Mouse (Mus musculus) brain, embryonic 14.5 days (tissue): ENCODE data around the gene Nudt15. TPM values are rescaled to one million over a fixed set of nuclear protein-coding genes. Genes with fewer than 3 reads are reported as not detected.
"Not testable (repeated sequence)": the region's sequence is repeated elsewhere in the genome, so short reads cannot be mapped to it uniquely, and the experiment has no call there.

Experiments
- DNase-seq: peaks from one replicate; pipeline ENCODE4 v3.0.0-alpha.2; 2011; ENCODE audit warnings: low read depth
- CTCF ChIP-seq: fragments of 200-500 bp; IDR thresholded peaks from 2 replicates; pipeline ENCODE4 v1.5.1; 2012; ENCODE audit warnings: inconsistent platforms, mild to moderate bottlenecking, moderate library complexity, borderline replicate concordance; ENCODE audit not compliant: insufficient read depth, insufficient read length; ENCODE audit errors: extremely low read depth
- POLR2A ChIP-seq: fragments of 200-500 bp; IDR thresholded peaks from 2 replicates; pipeline ENCODE4 v1.6.1; 2012; ENCODE audit warnings: mild to moderate bottlenecking, inconsistent platforms, borderline replicate concordance; ENCODE audit not compliant: poor library complexity, insufficient read depth, insufficient read length, severe bottlenecking; ENCODE audit errors: extremely low read depth
- polyA plus RNA-seq: library from polyadenylated mRNA; depleted of rRNA; stranded (reverse); fragments of >200 nt; gene quantifications from 2 replicates; pipeline ENCODE4 v1.2.3, GENCODE M21; 2012

The Nudt15 gene
- polyA plus RNA-seq, 1 experiment = 4.8 TPM

DNA sequence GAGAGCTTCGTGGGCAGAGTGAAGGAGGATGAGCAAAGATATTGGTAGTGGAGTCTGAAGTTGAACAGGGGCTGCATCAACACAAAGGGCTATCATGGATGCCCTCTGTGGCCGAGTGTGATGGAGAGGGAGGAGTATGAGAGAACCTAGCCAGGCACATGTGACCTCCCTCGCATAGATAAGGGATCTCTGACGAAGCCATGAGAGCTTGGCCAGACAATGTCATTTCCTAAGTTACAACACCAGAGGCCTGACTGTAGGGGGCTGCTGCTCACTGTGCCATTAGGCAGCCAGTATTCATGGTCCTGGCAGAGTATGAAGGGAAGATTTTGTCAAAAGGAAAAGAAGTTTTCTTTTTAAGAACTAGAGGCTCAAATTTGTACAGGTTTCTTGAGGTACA, 1.0 kb downstream of the Nudt15 start:
- no peak for TF ChIP-seq CTCF
- no peak for TF ChIP-seq POLR2A
- DNase-seq = no peak

DNA sequence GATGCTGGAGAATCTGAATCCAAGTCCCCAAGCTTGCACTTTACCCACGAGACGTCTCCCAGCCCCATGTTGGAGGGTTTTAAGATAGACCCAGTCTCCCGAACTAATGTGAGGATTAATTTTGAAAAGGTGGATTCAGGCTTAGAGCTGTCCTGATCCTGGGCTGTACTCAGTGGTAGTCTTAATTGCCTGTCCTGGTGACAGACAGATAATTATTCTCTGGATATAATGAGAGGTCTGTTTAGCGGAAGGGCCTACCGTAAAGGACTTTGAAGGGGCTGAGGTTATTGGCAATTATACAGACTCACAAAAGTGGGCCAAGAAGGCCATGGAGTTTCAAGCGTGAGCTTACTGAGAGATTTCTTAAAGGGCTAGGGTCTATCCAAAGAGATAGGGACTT, 4.3 kb downstream of the Nudt15 start:
- DNase-seq = peak; percentile 81
- TF ChIP-seq CTCF (no peak), POLR2A (no peak)

DNA sequence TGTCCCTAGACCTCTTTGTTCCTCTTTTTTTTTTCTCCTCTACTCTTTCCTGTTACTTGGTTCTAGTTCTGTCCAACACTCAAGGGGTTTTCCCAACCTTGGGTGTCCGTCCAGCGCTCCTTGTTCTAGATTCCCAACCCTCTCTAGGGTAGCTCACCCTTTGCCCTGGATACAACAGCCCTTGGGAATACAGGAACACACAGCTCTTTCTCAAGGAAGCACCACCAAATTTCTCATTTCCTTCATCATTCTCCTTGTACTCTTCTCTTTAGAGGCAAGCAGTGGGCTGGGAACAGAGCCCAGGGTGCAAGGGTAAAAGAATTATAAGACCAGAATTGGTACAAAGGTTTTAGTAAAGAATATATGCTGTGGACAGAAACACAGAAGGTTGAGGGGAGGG, 12.4 kb downstream of the Nudt15 start:
- no peak for DNase-seq
- TF ChIP-seq POLR2A (no peak), CTCF (no peak)

DNA sequence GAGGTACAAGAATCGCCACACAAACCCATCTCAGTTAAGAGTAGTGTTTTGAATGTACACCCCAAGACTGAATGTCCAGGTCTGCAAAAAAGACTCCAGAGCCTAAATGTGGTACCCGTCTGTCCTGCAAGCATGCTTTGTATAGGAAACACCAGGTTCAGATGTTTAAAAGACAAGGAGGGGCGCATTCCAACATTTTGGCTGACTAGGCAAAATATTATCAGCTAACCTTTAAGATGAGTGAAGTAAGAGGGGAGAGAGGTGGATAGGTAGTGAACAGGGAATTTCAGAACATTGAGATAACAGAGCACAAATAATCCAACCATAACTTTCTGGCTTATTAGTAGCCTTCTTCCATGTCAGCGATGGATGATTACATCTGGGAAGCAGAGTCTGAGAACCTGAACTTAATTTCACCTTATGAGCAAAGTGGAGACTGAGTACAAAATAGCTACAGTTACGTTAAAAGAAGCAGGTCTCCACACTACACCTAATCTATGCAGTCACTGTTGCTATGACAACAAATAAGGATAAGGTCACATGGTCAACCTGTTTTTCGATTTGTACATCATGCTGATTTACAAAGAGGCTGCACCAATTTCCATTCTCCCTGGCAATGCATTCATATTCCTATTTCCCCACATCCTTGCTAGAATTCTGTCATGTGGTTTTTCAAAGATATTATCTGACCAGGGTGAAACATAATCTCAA, 14.1 kb downstream of the Nudt15 start:
- peak; percentile 51 for DNase-seq
- TF ChIP-seq POLR2A (no peak), CTCF (no peak)

DNA sequence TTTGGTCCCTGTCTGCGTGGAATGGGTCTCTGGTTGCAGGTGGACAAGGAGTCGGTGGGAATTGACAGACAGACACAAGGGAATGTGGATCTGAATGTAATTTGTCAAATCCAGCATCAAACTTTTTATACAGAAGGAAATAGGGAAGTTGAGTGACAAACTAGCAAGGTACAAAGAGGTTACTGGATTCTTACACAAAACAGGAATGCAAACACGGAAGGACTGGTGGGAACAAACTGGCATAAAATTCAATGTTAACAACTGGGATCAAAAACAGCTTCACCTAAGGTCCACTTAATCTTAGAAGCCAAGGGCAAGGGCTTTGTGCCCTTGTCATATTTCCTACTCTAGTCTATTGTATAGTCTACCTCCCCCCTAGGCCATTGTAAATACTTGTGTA, 19.4 kb downstream of the Nudt15 start:
- not testable (repeated sequence) for DNase-seq

DNA sequence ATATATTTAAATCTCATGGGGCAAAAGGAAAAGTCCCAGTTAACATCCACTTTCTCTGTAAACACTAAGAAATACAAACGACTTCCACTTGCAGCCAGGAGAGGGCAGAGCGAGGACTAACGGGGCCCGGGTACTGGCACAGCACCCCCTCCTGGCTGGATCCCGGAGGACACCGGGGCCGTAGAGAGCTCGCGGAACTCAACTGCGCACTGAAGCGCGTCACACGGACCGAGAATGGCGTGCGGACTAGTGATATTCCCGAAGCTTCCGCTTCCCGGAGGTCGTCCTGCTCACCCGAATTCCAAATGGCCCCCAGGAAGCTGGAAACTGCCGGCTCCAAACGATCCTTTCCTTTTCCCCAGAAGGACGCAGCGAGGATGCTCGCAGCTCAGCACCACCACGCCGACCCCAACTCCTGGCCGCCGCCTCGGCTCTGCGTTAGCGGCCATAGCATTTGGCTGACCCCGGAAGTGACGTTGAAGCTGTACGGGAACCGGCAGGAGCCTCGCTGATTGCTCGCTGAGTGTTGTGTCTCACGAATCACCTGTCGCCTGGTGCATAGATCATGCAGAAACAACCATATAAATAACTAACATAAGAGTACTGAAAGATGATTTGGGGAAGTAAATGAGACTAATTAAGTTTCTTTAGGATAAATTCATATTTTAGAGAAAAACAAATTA, 23.1 kb downstream of the Nudt15 start, which contains the start of gene Sucla2:
Gene Sucla2, plus strand, starts transcription at position 554 of the 683 bp plus-strand sequence.
- peak; percentile 99 for DNase-seq
- TF ChIP-seq POLR2A (no peak), CTCF (peak; percentile 100)

DNA sequence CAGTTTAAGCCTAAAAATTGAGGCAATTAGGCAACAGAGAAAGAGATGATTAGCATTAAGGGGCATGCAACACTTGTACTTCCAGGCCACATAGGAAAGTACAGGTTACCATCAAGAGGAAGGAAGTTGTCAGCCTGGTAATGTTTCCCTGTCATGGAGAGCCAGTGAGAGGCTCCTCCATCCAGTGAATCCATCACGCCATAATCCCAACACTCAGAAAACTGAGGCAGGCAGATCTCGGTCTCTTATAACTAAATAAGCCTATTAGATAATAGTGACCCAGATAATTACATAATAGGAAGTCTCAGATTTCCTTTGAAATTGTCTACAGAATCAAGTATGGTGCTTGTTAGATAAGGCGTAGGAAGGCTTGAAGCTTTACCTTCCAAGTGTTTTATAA, 23.9 kb downstream of the Nudt15 start:
- no peak for TF ChIP-seq CTCF
- TF ChIP-seq POLR2A = no peak

DNA sequence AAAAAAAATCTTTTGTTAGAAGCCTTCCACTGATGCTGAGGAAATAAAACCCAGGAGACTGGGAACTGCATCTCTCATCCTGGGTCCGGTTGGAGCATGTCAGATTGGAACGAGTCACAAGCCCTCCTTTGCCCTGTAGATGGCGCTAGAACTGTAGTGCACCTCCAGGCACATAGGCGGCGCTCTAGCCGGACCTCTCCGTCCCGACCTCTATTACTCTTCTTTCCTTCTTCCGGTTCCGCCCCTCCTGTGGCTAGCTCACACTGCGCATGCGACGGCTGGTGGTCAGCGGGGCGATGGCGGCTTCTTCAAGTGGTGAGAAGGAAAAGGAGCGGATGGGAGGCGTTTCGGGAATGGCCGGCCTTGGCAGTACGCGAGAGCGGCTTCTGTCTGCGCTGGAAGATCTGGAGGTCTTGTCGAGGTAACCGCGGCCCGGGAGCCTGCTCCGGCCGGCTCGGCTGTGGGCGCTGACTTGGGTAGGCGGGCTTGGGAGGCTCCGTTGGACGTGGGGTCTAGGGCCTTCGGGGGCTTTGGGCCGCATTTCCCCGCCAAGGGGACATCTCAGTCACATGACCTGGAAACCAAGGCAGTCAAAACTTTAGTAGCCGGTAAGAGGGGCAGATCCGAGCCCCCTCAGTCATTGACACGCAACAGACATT, 38.1 kb downstream of the Nudt15 start, which contains the start of gene Med4:
Gene Med4, plus strand, starts transcription at position 261 of the 659 bp plus-strand sequence.
- peak; percentile 100 for TF ChIP-seq CTCF
- TF ChIP-seq POLR2A = peak; percentile 44; the same call in 1 of the 2 replicates
- DNase-seq = peak; percentile 98

More for the DNA sequence above, 23.9 kb downstream of the Nudt15 start:
- DNase-seq = no peak

DNA sequence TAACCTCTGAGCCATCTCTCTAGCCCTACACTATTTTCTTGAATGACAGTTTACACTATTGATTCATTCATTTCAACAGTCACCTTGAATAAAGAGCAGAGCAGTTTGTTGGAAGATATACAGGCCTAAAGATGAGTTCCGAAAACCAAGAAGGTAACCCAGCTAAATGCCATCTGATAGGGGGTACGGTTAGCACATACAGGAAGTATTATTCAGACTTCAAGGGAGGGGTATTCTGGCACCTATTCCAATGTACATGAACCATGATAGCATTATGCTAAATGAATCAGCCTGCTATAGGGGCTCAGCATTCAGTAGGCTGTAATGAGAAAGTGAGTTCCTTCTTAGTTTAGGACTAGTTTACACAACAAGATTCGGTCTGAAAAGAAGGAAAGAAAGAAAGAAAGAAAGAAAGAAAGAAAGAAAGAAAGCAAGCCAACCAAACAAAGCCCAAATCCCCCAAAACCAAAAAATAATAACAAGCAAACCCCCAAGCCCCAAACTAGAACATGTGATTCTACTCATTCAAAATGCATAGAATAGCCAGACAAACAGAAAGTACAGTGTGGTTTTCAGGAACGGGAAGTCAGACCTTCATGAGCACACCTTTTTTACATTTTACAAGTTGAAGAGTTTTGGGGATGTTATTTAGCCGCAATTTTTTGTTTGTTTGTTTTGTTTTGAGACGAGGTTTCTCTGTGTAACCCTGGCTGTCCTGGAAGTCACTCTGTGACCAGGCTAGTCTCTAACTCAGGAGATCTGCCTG, 39.2 kb downstream of the Nudt15 start:
- no peak for DNase-seq
- no peak for TF ChIP-seq POLR2A
- TF ChIP-seq CTCF = no peak

DNA sequence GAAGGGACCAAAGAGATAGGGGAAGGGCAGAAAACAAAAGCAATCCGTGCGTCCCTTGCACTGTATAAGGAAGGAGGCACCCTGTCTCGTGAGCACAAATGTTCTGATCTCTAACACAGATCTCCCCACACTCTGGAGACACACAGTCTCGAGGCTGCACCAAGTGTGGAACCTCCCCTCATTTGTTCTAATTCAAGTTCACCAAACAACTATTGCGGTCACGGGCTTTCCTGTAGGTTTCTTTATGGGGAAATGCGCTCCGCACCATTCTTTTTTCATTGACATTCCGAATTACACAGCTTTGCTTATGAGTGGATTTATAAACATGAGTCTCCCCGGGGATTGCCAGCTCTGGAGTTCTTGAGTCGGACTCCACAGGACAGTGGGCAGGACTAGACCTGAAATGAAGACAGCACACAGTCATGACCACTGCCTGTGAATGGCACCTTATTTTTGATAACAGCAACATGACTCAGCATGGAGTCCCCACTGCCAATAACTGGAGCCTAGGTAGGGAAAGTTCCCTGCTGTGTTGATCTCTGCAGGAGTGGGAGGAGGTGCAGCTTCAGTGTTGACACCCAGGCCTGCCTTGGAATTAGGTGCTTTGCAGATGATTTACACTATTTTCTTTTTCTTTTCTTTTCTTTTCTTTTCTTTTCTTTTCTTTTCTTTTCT, 40.2 kb downstream of the Nudt15 start:
- no peak for DNase-seq
- no peak for TF ChIP-seq POLR2A
- TF ChIP-seq CTCF = no peak
